Mouse (Mus musculus): ENCODE results near the gene Tnnt3. TPM values are rescaled to one million over a fixed set of nuclear protein-coding genes. Genes with fewer than 3 reads are reported as not detected.

The Tnnt3 gene
- polyA plus RNA-seq, 1 experiment from 2014 or later, result 8.0 TPM

DNA sequence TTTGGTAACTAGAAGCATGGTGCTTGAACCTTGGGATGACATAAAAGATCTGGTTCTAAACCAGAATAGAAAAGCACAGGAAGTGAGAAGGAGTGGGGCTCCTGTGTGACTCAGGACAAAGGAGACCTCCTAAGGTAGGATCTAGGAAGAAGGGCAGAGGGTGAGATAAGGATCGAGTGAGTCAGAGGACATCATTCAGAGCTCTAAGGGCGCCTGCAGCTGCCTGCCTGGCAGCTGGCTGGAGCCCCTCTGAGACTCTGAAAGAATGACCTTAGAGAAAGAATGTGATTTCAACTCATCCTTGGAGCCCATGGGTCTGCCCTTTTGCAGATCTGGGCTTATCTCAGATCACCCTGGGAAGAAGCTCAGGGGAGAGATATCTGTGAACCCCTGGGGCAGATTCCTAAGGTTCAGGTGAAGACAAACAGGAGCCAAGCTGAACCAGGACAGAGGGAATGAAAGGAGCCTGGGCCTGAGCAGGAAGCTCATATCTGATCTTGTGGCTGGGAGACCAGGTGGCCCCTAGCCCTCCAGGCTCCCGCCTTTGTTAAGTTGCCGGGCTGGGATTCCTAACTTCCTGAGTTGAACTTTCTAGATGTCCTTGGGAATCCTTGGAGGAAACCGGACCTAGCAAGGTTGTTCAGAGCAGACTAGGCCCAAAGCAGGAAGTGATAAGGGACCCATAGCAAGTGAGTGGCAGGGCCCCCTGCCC is 530 bp downstream of the Tnnt3 start:
- Histone ChIP-seq H3K4me3 (ENCODE audit: low read depth, low read length) (no peak overlapping the region), H3K9me3 (ENCODE audit: control insufficient read depth, low read length) (no peaks in the 10 kb centered on the region), H3K27me3 (ENCODE audit: control insufficient read depth, insufficient read depth, low read length) (no peaks in the 10 kb centered on the region), H3K36me3 (ENCODE audit: control insufficient read depth, insufficient read depth, low read length) (no peaks in the 10 kb centered on the region), H3K4me1 (ENCODE audit: control insufficient read depth, insufficient read depth, low read length) (peaks cover under 1% of the 10 kb centered on the region; the same call in 1 of the 2 replicates), H3K4me2 (ENCODE audit: low read depth, severe bottlenecking) (no peak overlapping the region), H3K9ac (ENCODE audit: low read length) (no peak overlapping the region), H3K27ac (replicated peaks; ENCODE audit: low read depth, low read length) (0 out of 2 replicates have a peak overlapping the region, but pooled peaks have one; percentile 8)
- no peak for DNase-seq (ENCODE audit: low spot score)
- WGBS, result 70% methylated on average over 5 of the region's 5 CpGs
- ATAC-seq (ENCODE audit: insufficient number of reproducible peaks, low FRiP score, low TSS enrichment, low read depth), result no peak

GRCm38 (mm10) chr7:142500032-142500431 is 1.4 kb downstream of the Tnnt3 start:
- Histone ChIP-seq H3K9me3 (ENCODE audit: control insufficient read depth, low read length) (no peaks in the 10 kb centered on the region), H3K4me1 (ENCODE audit: control insufficient read depth, insufficient read depth, low read length) (peaks cover under 1% of the 10 kb centered on the region; the same call in 1 of the 2 replicates), H3K27me3 (ENCODE audit: control insufficient read depth, insufficient read depth, low read length) (no peaks in the 10 kb centered on the region), H3K9ac (ENCODE audit: low read length) (no peak overlapping the region), H3K36me3 (ENCODE audit: control insufficient read depth, insufficient read depth, low read length) (no peaks in the 10 kb centered on the region), H3K27ac (replicated peaks; ENCODE audit: low read depth, low read length) (no peak overlapping the region), H3K4me3 (ENCODE audit: low read depth, low read length) (no peak overlapping the region), H3K4me2 (ENCODE audit: low read depth, severe bottlenecking) (no peak overlapping the region)
- ATAC-seq (ENCODE audit: insufficient number of reproducible peaks, low FRiP score, low TSS enrichment, low read depth) (no peak), DNase-seq (ENCODE audit: low spot score) (no peak)
- WGBS, result 90% methylated on average over 1 of the region's 1 CpGs

GRCm38 (mm10) chr7:142503206-142503605 is 4.6 kb downstream of the Tnnt3 start:
- Histone ChIP-seq H3K27me3 (ENCODE audit: control insufficient read depth, insufficient read depth, low read length) (no peaks in the 10 kb centered on the region), H3K36me3 (ENCODE audit: control insufficient read depth, insufficient read depth, low read length) (no peaks in the 10 kb centered on the region), H3K4me2 (ENCODE audit: low read depth, severe bottlenecking) (no peak overlapping the region), H3K9me3 (ENCODE audit: control insufficient read depth, low read length) (no peaks in the 10 kb centered on the region), H3K27ac (replicated peaks; ENCODE audit: low read depth, low read length) (no peak overlapping the region), H3K4me1 (ENCODE audit: control insufficient read depth, insufficient read depth, low read length) (peaks cover 19% of the 10 kb centered on the region), H3K9ac (ENCODE audit: low read length) (no peak overlapping the region), H3K4me3 (ENCODE audit: low read depth, low read length) (no peak overlapping the region)
- ATAC-seq (ENCODE audit: insufficient number of reproducible peaks, low FRiP score, low TSS enrichment, low read depth), result no peak
- no peak for DNase-seq (ENCODE audit: low spot score)
- 77% methylated on average over 4 of the region's 4 CpGs for WGBS

GRCm38 (mm10) chr7:142505942-142506341 is 7.3 kb downstream of the Tnnt3 start:
- WGBS, result 20% methylated on average over 2 of the region's 2 CpGs
- Histone ChIP-seq H3K27me3 (ENCODE audit: control insufficient read depth, insufficient read depth, low read length) (no peaks in the 10 kb centered on the region), H3K9me3 (ENCODE audit: control insufficient read depth, low read length) (no peaks in the 10 kb centered on the region), H3K27ac (replicated peaks; ENCODE audit: low read depth, low read length) (0 out of 2 replicates have a peak overlapping the region, but pooled peaks have one; percentile 0), H3K4me3 (ENCODE audit: low read depth, low read length) (no peak overlapping the region), H3K9ac (ENCODE audit: low read length) (no peak overlapping the region; the same call in 1 of the 2 replicates), H3K4me2 (ENCODE audit: low read depth, severe bottlenecking) (no peak overlapping the region), H3K4me1 (ENCODE audit: control insufficient read depth, insufficient read depth, low read length) (peaks cover 29% of the 10 kb centered on the region), H3K36me3 (ENCODE audit: control insufficient read depth, insufficient read depth, low read length) (no peaks in the 10 kb centered on the region)
- DNase-seq (ENCODE audit: low spot score) (peak; percentile 53), ATAC-seq (ENCODE audit: insufficient number of reproducible peaks, low FRiP score, low TSS enrichment, low read depth) (peak; percentile 28; the same call in 1 of the 2 replicates)

GRCm38 (mm10) chr7:142506501-142506900 is 7.9 kb downstream of the Tnnt3 start:
- no peaks in the 10 kb centered on the region for H3K27me3 ChIP-seq (ENCODE audit: control insufficient read depth, insufficient read depth, low read length)
- peaks cover 29% of the 10 kb centered on the region for H3K4me1 ChIP-seq (ENCODE audit: control insufficient read depth, insufficient read depth, low read length)
- no peak overlapping the region for H3K4me3 ChIP-seq (ENCODE audit: low read depth, low read length)
- ATAC-seq (ENCODE audit: insufficient number of reproducible peaks, low FRiP score, low TSS enrichment, low read depth) (0 out of 2 replicates have a peak, but pooled peaks have one; percentile 49), DNase-seq (ENCODE audit: low spot score) (no peak)
- no peak overlapping the region for H3K9ac ChIP-seq (ENCODE audit: low read length)
- H3K4me2 ChIP-seq (ENCODE audit: low read depth, severe bottlenecking), result no peak overlapping the region
- 48% methylated on average over 4 of the region's 4 CpGs for WGBS
- no peaks in the 10 kb centered on the region for H3K36me3 ChIP-seq (ENCODE audit: control insufficient read depth, insufficient read depth, low read length)
- 0 out of 2 replicates have a peak overlapping the region, but pooled peaks have one; percentile 0 for H3K27ac ChIP-seq (replicated peaks; ENCODE audit: low read depth, low read length)
- no peaks in the 10 kb centered on the region for H3K9me3 ChIP-seq (ENCODE audit: control insufficient read depth, low read length)

DNA sequence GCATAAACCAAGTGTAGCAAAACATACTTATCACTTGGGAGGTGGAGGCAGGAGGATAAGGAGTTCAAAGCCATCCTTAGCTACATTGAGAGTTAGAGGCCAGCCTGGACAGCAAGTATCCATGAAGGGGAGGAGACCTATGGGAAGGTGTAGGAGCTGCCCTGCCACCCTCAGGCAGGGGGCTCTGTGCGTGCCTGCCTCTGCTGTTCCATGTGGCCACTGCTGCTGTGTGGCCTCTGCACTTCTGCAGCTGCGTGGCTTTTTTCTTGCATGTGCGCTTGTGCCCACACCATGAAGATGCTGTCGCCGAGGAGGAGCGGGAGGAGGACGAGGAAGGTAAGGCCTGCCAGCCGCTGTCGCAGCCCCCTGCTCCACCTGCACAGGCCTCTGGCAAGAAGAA is 8.8 kb downstream of the Tnnt3 start:
- DNase-seq (ENCODE audit: low spot score), result no peak
- H3K9me3 ChIP-seq (ENCODE audit: control insufficient read depth, low read length), result no peaks in the 10 kb centered on the region
- H3K4me1 ChIP-seq (ENCODE audit: control insufficient read depth, insufficient read depth, low read length), result peaks cover 29% of the 10 kb centered on the region
- no peak for ATAC-seq (ENCODE audit: insufficient number of reproducible peaks, low FRiP score, low TSS enrichment, low read depth)
- no peaks in the 10 kb centered on the region for H3K36me3 ChIP-seq (ENCODE audit: control insufficient read depth, insufficient read depth, low read length)
- H3K9ac ChIP-seq (ENCODE audit: low read length), result no peak overlapping the region
- H3K27ac ChIP-seq (replicated peaks; ENCODE audit: low read depth, low read length), result no peak overlapping the region
- H3K4me3 ChIP-seq (ENCODE audit: low read depth, low read length), result no peak overlapping the region
- 90% methylated on average over 9 of the region's 9 CpGs for whole genome bisulfite sequencing
- H3K27me3 ChIP-seq (ENCODE audit: control insufficient read depth, insufficient read depth, low read length), result no peaks in the 10 kb centered on the region
- no peak overlapping the region for H3K4me2 ChIP-seq (ENCODE audit: low read depth, severe bottlenecking)

DNA sequence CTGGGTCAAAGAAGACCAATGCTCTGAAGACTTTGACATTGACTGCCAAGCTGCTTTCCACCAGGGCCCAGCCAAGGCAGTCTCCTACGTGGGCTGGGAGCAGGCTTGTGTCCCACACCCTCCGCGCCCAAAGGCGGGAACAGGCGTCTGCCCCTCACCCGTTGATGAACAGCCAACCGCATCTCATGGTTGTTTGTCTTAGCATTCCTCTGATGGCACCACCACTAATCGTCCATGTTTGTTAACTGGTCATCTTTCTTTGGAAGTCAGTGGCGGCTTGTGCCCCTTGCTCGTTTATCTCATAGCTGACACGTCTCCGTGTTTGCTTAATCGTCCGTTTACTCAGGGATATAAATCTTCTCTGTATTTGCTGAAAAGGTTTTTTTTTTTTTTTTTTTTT is 10.9 kb downstream of the Tnnt3 start:
- no peak overlapping the region for H3K4me3 ChIP-seq (ENCODE audit: low read depth, low read length)
- peak overlapping the region; percentile 95 for H3K27ac ChIP-seq (replicated peaks; ENCODE audit: low read depth, low read length)
- DNase-seq (ENCODE audit: low spot score) (peak; percentile 50), ATAC-seq (ENCODE audit: insufficient number of reproducible peaks, low FRiP score, low TSS enrichment, low read depth) (no peak)
- H3K4me2 ChIP-seq (ENCODE audit: low read depth, severe bottlenecking), result no peak overlapping the region
- H3K9me3 ChIP-seq (ENCODE audit: control insufficient read depth, low read length), result no peaks in the 10 kb centered on the region
- 10% methylated on average over 14 of the region's 14 CpGs for WGBS
- no peaks in the 10 kb centered on the region for H3K36me3 ChIP-seq (ENCODE audit: control insufficient read depth, insufficient read depth, low read length)
- no peak overlapping the region for H3K9ac ChIP-seq (ENCODE audit: low read length)
- H3K27me3 ChIP-seq (ENCODE audit: control insufficient read depth, insufficient read depth, low read length), result no peaks in the 10 kb centered on the region
- H3K4me1 ChIP-seq (ENCODE audit: control insufficient read depth, insufficient read depth, low read length), result peaks cover 29% of the 10 kb centered on the region

DNA sequence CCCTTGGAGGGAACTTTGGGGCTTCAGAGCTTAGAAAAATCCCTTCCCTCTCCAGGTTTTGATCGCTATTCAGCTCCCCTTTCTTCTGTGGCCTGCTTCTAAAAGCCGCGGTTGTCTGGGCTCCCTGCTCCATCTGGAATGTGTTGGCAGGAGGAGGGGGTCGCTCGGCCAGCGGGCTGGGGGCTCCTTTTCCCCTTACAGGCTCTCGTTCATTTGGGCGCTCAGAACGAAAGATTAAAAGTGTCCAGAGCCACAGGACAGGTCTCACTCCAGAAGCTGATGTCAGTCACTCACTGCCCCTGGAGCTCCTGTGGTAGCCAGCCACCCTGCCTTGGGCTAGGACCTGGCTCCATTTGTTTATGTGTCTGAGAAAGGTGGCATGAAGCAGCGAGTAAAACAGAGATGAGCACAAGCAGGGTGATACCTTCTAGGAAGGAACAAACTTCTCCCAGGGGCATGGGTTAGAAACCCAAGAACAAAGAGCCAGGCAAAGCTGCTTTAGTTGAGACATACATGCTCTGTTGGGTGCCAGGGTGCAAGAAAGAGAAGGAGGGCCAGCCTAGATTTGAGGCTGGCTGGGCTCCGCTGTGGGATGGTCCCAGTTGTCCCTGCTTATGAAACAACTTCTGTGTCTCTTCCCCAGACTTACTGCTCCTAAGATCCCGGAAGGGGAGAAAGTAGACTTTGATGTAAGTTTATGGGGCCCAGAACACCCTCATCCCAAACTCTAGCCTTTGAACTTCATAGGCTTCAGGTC is 11.6 kb downstream of the Tnnt3 start:
- DNase-seq (ENCODE audit: low spot score) (peak; percentile 81), ATAC-seq (ENCODE audit: insufficient number of reproducible peaks, low FRiP score, low TSS enrichment, low read depth) (no peak; the same call in 1 of the 2 replicates)
- peak overlapping the region; percentile 17; the same call in 1 of the 2 replicates for H3K9ac ChIP-seq (ENCODE audit: low read length)
- H3K36me3 ChIP-seq (ENCODE audit: control insufficient read depth, insufficient read depth, low read length), result no peaks in the 10 kb centered on the region
- no peaks in the 10 kb centered on the region for H3K27me3 ChIP-seq (ENCODE audit: control insufficient read depth, insufficient read depth, low read length)
- WGBS, result 8% methylated on average over 12 of the region's 12 CpGs
- H3K9me3 ChIP-seq (ENCODE audit: control insufficient read depth, low read length), result no peaks in the 10 kb centered on the region
- H3K4me3 ChIP-seq (ENCODE audit: low read depth, low read length), result no peak overlapping the region
- no peak overlapping the region for H3K4me2 ChIP-seq (ENCODE audit: low read depth, severe bottlenecking)
- H3K27ac ChIP-seq (replicated peaks; ENCODE audit: low read depth, low read length), result peak overlapping the region; percentile 95
- H3K4me1 ChIP-seq (ENCODE audit: control insufficient read depth, insufficient read depth, low read length), result peaks cover 27% of the 10 kb centered on the region

All from limb, embryonic 11.5 days (tissue).